Mouse (Mus musculus) layer of hippocampus, adult 8-10 months (tissue): ENCODE results near the gene Ms4a4a. TPM values are rescaled to one million over a fixed set of nuclear protein-coding genes. Genes with fewer than 3 reads are reported as not detected.

Experiments used
- DNase-seq, 2 experiments: peaks; one replicate each; pipeline ENCODE4 v3.0.0; 2022; ENCODE audit warnings: low spot score in 2 of 2
- total RNA-seq, 4 experiments: library from RNA; stranded (reverse); gene quantifications; 2 replicates each; pipeline ENCODE4 v1.2.4; 2022

Gene Ms4a4a
- total RNA-seq, 4 experiments from 2014 or later, result 0.47 to 1.1 (median 0.67) TPM

DNA sequence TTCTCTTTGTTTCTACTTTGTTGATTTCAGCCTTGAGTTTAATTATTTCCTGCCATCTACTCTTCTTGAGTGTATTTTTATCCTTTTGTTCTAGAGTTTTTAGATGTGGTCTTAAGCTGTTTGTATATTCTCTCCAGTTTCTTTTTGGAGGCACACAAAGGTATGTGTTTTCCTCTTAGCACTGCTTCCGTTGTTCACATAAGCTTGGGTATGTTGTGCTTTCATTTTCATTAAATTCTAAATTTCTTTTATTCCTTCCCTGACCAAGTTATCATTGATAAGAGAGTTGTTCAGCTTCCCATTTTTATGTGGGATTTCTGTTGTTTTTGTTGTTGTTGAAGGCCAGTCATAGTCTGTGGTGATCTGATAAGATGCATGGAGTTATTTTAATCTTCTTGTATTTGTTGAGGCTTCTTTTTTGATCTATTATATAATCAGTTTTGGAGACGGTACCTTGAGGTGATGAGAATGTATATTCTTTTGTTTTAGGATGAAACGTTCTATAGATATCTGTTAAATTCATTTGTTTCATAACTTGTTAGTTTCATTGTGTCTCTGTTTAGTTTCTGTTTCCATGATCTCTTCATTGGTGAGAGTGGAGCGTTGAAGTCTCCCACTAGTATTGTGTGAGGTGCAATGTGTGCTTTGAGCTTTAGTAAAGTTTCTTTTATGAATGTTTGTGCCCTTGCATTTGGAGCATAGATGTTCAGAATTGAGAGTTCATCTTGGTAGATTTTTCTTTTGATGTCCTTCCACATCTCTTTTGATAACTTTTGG, 59.9 kb downstream of the Ms4a4a start:
- no peak for DNase-seq

Other genes starting within 250 kb of the Ms4a4a start
- not detected for gene 1700017D01Rik, start 244.6 kb upstream of the Ms4a4a start, total RNA-seq
- gene 1700025F22Rik, start 210.2 kb upstream of the Ms4a4a start, total RNA-seq, result not detected
- not detected for gene Ms4a13, start 178.8 kb upstream of the Ms4a4a start, total RNA-seq
- gene Ms4a12, start 143.1 kb upstream of the Ms4a4a start, total RNA-seq, result not detected
- under 1 TPM in 1 of 4 experiments, not detected in 3; 0.09 TPM for gene Ms4a1, start 109.3 kb upstream of the Ms4a4a start, total RNA-seq
- gene Ms4a5, start 91.7 kb upstream of the Ms4a4a start, total RNA-seq, result not detected
- under 1 TPM in 1 of 4 experiments, not detected in 3; 0.10 TPM for gene Ms4a14, start 61.1 kb upstream of the Ms4a4a start, total RNA-seq
- gene Ms4a7, start 39.4 kb upstream of the Ms4a4a start, total RNA-seq, result under 1 TPM in 2 of 4 experiments, not detected in 2; 0.18 to 0.50 TPM
- gene Ms4a4c, start 29.2 kb downstream of the Ms4a4a start, total RNA-seq, result under 1 TPM in 1 of 4 experiments, not detected in 3; 0.82 TPM
- gene Ms4a4b, start 68.0 kb downstream of the Ms4a4a start, total RNA-seq, result under 1 TPM in 1 of 4 experiments, not detected in 3; 0.66 TPM
- gene Ms4a6c, start 93.8 kb downstream of the Ms4a4a start, total RNA-seq, result 1 to 10 TPM in 3 of 4 experiments, under 1 TPM in 1; 0.76 to 5.8 (median 2.8) TPM
- under 1 TPM; 0.21 to 0.72 (median 0.54) TPM for gene Gm8369, start 110.4 kb downstream of the Ms4a4a start, total RNA-seq
- gene Ms4a6b, start 141.0 kb downstream of the Ms4a4a start, total RNA-seq, result 1 to 10 TPM in 3 of 4 experiments, under 1 TPM in 1; 0.94 to 3.3 (median 2.2) TPM
- gene Ms4a4d, start 161.3 kb downstream of the Ms4a4a start, total RNA-seq, result not detected
- gene Ms4a6d, start 229.3 kb downstream of the Ms4a4a start, total RNA-seq, result 1 to 10 TPM; 1.7 to 4.7 (median 2.7) TPM
- not detected for gene Ms4a2, start 248.2 kb downstream of the Ms4a4a start, total RNA-seq